Mouse (Mus musculus) brain, embryonic 14.5 days (tissue): ENCODE measurements around the gene Dlgap1.

Experiments used
- CTCF ChIP-seq: fragments of 200-500 bp; IDR thresholded peaks from 2 replicates; pipeline ENCODE4 v1.5.1; 2012; ENCODE audit warnings: inconsistent platforms, mild to moderate bottlenecking, moderate library complexity, borderline replicate concordance; ENCODE audit not compliant: insufficient read depth, insufficient read length; ENCODE audit errors: extremely low read depth
- POLR2A ChIP-seq: fragments of 200-500 bp; IDR thresholded peaks from 2 replicates; pipeline ENCODE4 v1.6.1; 2012; ENCODE audit warnings: mild to moderate bottlenecking, inconsistent platforms, borderline replicate concordance; ENCODE audit not compliant: poor library complexity, insufficient read depth, insufficient read length, severe bottlenecking; ENCODE audit errors: extremely low read depth

- TF ChIP-seq POLR2A (no peak), CTCF (no peak)
These were observed 803.4 kb downstream of the Dlgap1 start for GRCm38 (mm10) chr17:70772120-70772899.
